Mouse (Mus musculus) left cerebral cortex, postnatal 14 days (tissue): ENCODE results near the gene Gpr15. TPM values are rescaled to one million over a fixed set of nuclear protein-coding genes. Genes with fewer than 3 reads are reported as not detected.

Source experiments
- DNase-seq, 2 experiments: peaks; one replicate each; pipeline ENCODE4 v3.0.0; 2021 to 2022; ENCODE audit warnings: low spot score in 2 of 2, mixed read lengths in 1 of 2
- intact Hi-C: fragments of 180-260 bp; cut with DNase I; formaldehyde crosslinking; loops from one replicate; pipeline ENCODE4 v1.15.1; 2025
- long read RNA-seq, 2 experiments: library from polyadenylated mRNA; stranded (forward); transcript quantifications; one replicate each; pipeline ENCODE4 v2.0.0; 2021
- total RNA-seq, 2 experiments: library from RNA; stranded (reverse); gene quantifications; 2 replicates each; pipeline ENCODE4 v1.2.3; 2021

Gene Gpr15
- not detected for total RNA-seq
- long read RNA-seq, experiment 1 = 0 reads
- long read RNA-seq, experiment 2 = 0 reads

DNA sequence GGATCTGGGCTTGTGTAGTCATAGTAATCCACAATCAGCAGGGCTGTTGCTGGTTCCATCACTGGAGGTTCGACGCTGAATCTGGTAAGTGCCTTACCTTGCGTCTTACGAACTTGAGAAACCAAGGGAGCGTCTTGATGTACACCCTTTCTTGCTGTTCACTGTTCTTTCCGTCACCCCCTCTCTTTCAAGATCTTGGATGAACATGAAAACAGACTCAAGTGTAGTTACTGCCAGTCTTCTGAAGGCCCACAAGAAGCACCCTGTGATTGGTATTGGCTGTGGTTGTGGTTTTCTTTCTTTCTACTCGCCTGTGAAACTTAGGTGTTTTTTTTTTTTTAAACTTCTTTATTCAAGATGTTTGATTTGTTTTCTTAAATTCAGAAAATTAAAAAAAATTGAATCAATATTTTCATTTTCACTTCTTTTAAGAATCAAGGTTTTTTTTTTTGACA lies at the start of gene Gpr15:
Gpr15 (minus strand) TSS at position 405 of the 455 bp plus-strand sequence.
- intact Hi-C loops = no loop called here

DNA sequence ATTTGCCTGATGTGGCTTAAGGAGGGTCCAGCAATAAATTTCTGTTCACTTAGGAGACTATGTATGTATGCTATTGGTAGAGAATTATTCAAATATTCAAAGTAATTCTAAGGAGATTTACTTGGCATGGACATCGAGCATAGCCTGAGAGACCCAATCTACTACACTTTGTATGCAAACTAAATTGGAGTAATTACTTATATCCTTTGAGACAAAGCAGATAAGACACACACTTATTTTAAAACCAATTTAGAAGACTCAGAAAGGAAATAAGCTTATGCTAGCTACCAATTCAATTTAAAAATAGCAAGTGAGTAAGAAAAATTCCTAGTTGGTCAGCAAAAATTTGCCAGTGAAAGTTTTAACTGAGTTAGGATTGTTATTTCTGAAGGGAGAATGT lies 44.2 kb upstream of the Gpr15 start, which contains the start of gene Olfr172:
Olfr172 (minus strand) TSS at position 101 of the 400 bp plus-strand sequence.
- no peak for DNase-seq
- intact Hi-C loops = no loop called here

More for the DNA sequence above, at the start of gene Gpr15:
- no peak for DNase-seq

DNA sequence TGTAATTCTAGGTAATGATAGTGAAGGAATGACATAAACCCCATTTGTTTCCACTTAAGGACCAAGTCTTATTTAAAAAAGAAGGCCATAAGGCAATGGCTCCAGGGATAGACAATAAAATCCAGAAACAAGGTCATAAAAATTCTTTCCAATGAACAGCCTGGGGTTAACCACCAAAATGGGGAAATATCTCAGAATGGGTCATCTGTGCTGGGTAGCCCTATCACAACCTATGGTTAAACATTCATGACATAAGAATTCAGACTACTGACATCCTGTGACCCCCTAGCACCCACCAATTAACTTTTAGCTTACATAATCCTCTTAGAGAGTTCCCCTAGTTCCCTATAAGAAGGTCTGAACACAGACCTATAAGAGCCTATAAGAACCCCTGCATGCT lies 37.3 kb upstream of the Gpr15 start:
- DNase-seq = no peak
- intact Hi-C loops = no loop called here

- DNase-seq = no peak
- intact Hi-C loops = no loop called here
These were observed 32.4 kb upstream of the Gpr15 start for GRCm38 (mm10) chr16:58751314-58751713.

- no peak for DNase-seq
- intact Hi-C loops = no loop called here
These were observed 27.8 kb upstream of the Gpr15 start for GRCm38 (mm10) chr16:58746715-58747114.

GRCm38 (mm10) chr16:58740751-58741150 lies 21.9 kb upstream of the Gpr15 start:
- intact Hi-C loops = no loop called here
- no peak for DNase-seq

DNA sequence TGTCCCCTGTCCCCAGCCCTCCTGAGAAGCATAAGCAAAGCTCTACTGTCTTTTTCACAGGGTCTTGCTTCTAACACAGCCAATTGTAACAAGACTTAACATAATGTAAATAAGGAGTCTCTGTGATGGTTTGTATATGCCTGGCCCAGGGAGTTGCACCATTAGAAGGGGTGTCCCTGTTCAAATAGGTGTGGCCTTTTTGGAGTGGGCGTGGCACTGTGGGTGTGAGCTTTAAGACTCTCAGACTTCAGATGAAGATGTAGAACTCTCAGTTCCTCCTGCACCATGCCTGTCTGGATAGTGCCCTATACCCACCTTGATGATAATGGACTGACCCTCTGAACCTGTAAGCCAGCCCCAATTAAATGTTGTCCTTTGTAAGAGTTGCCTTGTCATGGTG lies 19.9 kb upstream of the Gpr15 start:
- intact Hi-C loops = no loop called here
- no peak for DNase-seq

DNA sequence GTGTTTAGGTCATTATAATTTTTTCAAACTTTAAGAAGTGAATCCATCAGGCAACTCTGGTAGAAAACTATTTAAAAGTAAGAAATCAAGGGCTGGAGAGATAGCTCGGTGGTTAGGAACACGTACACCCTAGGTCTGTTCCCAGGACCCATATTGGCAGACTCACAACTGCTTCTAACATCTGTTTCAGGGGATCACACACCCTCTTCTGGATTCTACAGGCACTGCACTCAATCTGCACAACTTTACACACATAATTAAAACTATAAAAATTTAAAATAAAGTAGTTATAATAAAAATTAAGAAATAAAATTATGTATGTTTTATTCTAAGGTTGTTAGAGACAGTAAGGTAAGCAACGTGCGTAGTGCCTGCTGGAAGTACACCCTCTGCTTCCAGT lies 19.3 kb upstream of the Gpr15 start:
- DNase-seq = no peak

DNA sequence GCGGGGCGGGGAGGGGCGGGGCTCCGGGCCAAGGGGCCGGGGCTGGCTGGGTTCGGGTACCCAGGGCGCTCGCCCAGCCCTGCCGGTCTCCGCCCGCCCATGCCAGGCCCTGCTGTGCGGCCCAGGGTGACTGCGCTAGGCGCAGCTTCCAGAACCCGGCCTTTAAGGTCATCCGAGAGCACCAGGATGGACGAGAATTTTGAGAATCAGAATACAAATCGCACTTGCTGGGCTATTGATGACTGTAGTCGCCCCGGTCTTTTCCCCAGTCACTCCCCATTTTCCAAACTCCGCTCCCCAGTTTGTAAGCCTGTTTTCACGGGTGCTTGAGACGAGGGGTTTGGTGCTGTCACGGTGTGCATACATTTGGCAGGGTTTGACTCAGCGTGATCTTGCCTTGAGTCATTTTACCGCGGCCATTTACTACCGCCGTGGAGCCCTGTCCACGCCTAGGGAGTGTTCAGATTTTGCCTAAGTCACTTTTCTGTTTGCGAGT lies 9.4 kb upstream of the Gpr15 start:
- peak in 1 of 2 experiments; percentile 25 for DNase-seq
- intact Hi-C loops = loop anchor here (2.0 kb wide), 1 partner anchor 57 kb away; the partner anchor contains the start of gene Cpox

More for the DNA sequence above, 19.3 kb upstream of the Gpr15 start:
- intact Hi-C loops = no loop called here

DNA sequence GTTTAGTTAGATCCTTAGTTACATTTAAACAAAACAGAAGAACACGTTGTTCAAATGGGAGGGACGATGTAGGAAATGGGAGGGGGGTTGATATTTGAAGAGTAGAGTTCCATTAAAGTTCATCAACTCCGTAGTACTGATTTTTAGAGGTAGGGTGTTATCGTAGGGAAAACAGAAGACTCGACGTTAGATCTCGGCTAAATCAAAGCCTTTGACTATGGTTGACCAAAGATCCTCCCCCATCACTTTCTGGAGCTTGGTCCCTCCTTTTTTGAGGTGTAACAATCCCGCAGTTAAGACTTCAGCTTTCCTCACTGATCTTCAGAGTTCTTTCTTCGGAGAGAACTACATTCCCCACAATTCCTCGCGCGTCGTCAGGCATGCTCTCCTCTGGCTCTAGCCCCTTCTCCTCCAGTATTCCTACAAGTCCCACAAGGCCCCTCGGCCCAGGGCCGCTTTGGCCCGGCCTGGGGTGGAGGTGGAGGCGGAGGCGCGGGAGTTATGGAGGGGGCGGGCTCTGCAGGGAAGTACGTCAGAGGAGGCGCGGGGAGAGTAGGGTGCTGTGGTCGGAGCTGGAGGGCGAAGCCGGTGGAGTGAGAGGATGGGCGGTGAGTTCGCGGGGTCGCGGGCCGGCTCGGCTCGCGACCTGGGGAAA lies 8.7 kb upstream of the Gpr15 start, which contains the start of gene Cldnd1:
Cldnd1 (plus strand) TSS at position 434 of the 655 bp plus-strand sequence.
- DNase-seq = peak; percentile 94
- intact Hi-C loops = loop anchor here (2.0 kb wide), 1 partner anchor 57 kb away; the partner anchor contains the start of gene Cpox

DNA sequence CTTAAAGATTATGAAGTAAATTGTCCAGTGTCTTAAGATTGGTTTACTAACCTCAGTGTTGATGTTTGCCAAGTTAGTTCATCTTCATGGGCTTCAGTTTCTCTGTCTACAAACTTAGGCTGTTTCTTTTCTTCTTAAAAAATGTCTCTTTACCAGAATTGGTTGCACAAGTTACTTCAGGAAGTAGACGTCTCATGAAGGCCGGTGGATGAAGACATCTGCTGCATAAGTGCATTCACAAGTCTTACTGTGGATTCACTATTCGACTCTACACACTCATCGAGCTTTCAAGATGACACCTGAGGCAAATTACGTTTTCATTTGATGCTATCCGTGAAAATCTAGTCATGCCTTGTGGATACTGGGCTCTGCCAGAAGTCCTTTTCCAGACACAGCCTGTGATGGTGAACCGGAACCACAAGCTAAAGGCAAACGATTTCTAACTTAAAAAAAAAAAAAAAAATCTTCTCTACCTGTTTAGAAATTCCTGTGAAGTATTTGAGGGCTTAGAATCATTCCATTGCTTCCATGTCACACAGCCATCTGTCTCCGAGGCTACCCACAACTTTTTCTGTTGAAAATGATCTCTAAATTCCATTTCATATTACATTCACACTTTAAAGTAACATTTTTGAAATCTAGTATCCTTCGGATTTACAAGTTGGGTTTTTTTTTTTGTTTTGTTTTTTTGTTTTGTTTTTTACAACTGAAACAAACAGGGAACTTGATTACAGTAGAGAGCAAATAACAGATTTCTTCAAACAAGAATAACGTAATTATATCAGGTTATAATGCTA lies 8.0 kb upstream of the Gpr15 start:
- intact Hi-C loops = no loop called here
- no peak for DNase-seq

DNA sequence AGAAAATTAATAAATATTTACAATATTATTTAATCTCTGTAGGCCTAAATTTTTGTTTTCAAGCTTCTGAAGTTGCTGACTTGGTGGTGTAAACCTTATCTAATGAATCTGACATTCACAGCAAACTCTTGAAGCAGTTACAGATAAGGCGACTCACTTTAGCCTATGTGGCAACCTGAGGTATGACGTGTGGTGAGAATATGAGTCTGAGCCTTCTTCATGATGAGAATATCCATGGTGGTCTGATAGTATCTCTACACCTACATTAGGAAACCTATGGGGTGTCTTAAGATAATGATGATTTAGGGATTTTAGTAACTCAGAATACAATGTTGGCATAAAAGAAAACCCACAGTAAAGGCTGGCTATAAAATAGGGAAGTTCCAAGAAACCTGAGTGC lies 3.4 kb upstream of the Gpr15 start:
- no peak for DNase-seq
- intact Hi-C loops = no loop called here

DNA sequence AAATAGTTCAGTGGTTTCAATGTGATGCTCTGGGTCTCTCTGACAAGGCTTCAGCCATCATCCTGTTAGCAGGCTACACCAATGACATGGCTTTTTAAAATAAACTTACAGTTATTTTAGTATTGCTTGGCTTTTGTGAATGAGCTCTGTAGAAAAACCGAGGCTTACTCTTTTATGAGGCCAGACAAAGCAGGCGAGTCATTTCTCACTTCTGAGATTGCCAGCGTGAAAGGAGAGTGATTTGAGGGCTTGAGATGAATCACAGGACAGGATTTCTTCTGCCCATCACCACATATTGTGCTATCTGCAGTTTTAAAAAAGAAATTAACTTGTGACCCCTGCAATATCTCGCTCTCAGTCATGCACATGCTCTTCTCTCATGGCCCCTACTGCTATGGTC lies 3.9 kb downstream of the Gpr15 start:
- intact Hi-C loops = no loop called here
- no peak for DNase-seq

DNA sequence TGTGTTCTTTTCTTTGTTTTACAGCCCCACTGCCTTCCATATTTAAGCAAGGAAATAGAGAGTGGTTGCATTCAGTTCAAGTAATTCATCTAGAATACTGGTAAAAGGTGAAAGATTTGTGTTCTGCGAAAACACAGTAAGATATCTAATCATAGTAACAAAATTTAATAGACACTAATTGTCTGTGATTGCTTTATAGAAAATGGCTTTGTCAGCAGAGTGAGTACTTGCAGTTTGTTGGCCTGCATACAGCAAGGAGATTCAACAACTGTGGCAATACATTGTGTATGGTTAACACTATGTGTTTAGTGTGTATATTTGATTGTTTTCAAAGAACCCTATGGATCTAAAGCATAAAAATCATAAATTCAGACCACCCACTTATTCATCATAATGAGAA lies 5.7 kb downstream of the Gpr15 start:
- DNase-seq = no peak
- intact Hi-C loops = no loop called here

- intact Hi-C loops = no loop called here
- DNase-seq = no peak
These were observed 6.6 kb downstream of the Gpr15 start for GRCm38 (mm10) chr16:58712221-58712620.

DNA sequence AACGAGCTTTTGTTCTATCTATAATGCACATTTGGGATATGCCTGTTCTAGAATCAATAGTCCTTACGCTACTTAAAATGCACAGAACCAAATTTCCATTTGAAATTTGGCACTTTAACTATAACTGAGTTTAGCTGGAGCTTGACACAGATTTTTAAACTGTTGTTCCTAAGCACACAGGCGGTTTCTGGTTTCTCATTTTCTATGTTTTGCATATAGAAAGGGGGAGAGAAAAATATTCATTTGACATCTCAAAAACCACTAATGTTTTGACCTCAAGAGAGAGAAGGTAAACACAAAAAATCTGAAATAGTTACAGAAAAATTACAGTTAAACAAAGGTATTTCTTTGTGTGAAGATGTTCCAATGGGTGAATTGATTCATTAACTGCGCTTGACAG lies 9.3 kb downstream of the Gpr15 start:
- intact Hi-C loops = no loop called here
- no peak for DNase-seq

GRCm38 (mm10) chr16:58708601-58709475 lies 10.0 kb downstream of the Gpr15 start:
- intact Hi-C loops = no loop called here

GRCm38 (mm10) chr16:58707276-58707905 lies 11.5 kb downstream of the Gpr15 start:
- peak; percentile 30 to 60 for DNase-seq
- intact Hi-C loops = no loop called here

More at GRCm38 (mm10) chr16:58708601-58709475, 10.0 kb downstream of the Gpr15 start:
- no peak for DNase-seq

DNA sequence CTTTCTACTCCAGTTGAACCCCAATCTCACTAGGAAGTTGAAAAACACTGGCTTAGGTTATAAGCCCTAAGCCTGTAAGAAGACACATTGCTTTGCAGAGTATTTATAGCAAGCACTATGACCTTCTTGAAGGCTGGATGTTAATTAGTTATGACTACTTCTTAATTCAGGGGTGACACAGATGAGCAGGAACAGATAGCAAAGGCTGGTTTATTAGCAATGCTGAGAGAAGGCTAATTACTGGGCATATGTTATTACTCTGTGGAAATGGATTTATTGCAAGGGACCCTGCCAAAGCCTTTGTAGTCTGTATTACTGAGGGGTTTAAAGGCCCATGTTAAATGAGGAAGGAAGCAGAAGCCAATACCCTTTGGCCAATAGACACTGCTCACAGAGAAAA lies 13.9 kb downstream of the Gpr15 start:
- intact Hi-C loops = no loop called here
- no peak for DNase-seq
